Mouse (Mus musculus): Measurements from ENCODE around the gene Fitm1.

- TF ChIP-seq CTCF (conservative IDR thresholded peaks at IDR 0.05; ENCODE audit: insufficient read depth, insufficient read length, low read depth, low read length) (no peak), POLR2A (IDR thresholded peaks at IDR 0.05; ENCODE audit: low read depth, low read length) (no peak)
Observed at GRCm38 (mm10) chr14:55604823-55605222, 29.4 kb downstream of the Fitm1 start.
